Mouse (Mus musculus) adrenal gland, postnatal 25 days (tissue): ENCODE data around the gene Fgfr2. TPM values are rescaled to one million over a fixed set of nuclear protein-coding genes. Genes with fewer than 3 reads are reported as not detected.
"Not testable (repeated sequence)": the region's sequence is repeated elsewhere in the genome, so short reads cannot be mapped to it uniquely, and the experiment has no call there.

Experiments
- DNase-seq: peaks from one replicate; pipeline ENCODE4 v3.0.0; 2021; ENCODE audit warnings: mixed read lengths
- total RNA-seq: library from RNA; stranded (reverse); gene quantifications from 2 replicates; pipeline ENCODE4 v1.2.3, GENCODE M21; 2021

Gene Fgfr2
- total RNA-seq, 1 experiment from 2014 or later = 186 TPM

DNA sequence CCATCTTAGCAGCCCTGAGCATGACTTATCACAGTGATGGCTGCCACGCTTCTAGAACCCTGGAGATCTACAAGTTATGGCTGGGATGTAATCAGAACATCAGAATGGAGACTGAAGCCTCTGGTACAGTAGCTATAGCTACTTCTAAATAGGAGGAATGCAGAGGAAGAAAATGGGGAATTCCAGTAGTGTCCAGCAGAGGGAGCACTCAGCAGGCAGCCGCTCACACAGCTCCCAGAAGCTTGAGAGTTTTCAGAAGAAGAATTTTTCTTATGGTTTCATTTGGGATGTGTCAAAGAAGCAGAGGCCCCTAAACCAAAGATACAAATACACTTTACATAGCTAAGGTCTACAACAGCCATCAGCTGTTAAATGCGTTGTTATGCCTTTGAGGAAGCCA is 2010.7 kb downstream of the Fgfr2 start:
- DNase-seq = peak; percentile 18

GRCm38 (mm10) chr7:131082403-131082802 is 2040.7 kb downstream of the Fgfr2 start:
- DNase-seq = not testable (repeated sequence)

DNA sequence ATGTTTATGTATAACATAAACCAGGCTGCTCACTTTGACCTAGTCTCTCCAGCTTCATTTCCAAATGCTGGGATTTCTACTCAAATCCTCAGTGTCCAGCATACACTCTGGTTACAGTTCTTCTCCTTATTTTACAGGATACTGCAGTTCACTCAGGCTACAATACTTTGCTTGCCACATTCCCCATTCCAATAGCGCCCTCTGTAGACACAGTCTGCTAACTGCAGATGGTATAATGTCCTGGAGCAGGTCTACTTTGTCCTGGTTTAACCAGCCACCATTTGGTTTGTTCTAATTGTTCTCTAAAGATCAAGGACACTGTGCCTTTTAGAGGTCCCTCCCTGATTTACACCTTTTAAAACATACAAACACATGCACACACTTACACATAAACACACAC is 2047.2 kb downstream of the Fgfr2 start:
- DNase-seq = peak; percentile 25

GRCm38 (mm10) chr7:131074098-131074497 is 2049.1 kb downstream of the Fgfr2 start:
- DNase-seq = not testable (repeated sequence)

DNA sequence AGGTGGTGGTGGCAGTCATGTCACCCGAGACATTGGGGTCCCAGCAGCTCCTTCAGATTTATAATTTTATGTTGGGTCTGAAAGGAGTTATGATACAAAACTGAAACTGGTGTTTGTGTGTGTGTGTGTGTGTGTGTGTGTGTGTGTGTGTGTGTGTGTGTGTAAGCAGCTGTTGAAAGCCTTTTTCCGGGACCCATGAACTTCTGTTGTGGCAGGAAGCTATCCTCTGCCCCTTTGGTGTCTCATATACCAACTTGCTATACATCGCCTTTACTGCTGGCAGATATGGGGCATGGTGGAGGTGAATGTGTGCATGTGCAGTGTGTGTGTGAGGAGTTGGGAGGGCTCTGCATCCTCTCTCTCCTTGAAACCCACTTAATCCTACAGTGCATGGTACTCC is 2049.7 kb downstream of the Fgfr2 start:
- DNase-seq = not testable (repeated sequence)

DNA sequence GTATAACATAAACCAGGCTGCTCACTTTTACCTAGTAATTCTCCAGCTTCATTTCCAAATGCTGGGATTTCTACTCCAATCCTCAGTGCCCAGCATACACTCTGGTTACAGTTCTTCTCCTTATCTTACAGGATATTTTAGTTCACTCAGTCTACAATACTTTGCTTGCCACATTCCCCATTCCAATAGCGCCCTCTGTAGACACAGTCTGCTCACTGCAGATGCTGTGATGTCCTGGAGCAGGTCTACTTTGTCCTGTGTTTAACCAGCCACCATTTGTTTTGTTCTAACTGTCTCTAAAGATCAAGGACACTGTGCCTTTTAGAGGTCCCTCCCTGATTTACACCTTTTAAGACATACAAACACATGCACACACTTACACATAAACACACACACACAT is 2055.0 kb downstream of the Fgfr2 start:
- peak; percentile 48 for DNase-seq

- no peak for DNase-seq
Observed at GRCm38 (mm10) chr7:131062541-131062940, 2060.6 kb downstream of the Fgfr2 start.

GRCm38 (mm10) chr7:131059808-131060207 is 2063.3 kb downstream of the Fgfr2 start:
- peak; percentile 18 for DNase-seq

DNA sequence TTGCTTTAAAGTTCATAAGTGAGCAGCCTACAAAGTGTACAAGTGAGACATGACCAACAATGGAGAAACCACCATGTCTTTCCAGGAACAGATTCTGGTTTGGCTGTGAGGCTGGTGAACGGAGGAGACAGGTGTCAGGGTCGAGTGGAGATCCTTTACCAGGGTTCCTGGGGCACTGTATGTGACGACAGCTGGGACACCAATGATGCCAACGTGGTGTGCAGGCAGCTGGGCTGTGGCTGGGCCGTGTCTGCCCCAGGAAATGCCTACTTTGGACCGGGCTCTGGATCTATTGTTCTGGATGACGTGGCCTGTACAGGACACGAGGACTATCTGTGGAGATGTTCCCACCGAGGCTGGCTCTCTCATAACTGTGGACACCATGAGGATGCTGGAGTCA is 2065.2 kb downstream of the Fgfr2 start:
- DNase-seq = not testable (repeated sequence)

DNA sequence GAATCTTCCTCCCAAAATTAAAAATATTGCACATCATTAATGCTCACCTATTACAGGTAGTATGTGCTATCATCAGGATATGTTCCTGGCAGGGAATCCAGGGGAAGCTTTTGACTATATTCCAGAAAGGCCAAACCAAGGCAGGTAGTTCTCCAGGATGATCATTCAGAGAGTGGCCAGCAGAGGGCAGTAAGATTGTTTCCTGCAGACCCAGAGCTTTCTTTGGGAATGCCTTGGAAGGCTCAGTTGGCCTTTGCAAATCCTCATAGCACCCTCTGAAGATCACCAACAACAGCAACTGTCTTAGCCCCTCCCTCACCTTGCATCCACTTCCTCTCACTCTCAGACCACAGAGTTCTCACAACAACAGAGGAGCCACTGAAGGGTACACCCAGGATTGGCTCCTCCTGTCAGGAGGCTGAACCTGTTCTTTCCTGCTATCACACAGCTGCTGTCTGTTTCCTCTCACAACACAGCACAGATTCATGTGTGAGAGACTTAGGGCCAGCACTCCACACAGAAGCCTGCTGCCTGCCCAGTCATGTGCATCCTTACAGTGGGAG is 2068.3 kb downstream of the Fgfr2 start:
- no peak for DNase-seq

GRCm38 (mm10) chr7:131049829-131050228 is 2073.3 kb downstream of the Fgfr2 start:
- not testable (repeated sequence) for DNase-seq

DNA sequence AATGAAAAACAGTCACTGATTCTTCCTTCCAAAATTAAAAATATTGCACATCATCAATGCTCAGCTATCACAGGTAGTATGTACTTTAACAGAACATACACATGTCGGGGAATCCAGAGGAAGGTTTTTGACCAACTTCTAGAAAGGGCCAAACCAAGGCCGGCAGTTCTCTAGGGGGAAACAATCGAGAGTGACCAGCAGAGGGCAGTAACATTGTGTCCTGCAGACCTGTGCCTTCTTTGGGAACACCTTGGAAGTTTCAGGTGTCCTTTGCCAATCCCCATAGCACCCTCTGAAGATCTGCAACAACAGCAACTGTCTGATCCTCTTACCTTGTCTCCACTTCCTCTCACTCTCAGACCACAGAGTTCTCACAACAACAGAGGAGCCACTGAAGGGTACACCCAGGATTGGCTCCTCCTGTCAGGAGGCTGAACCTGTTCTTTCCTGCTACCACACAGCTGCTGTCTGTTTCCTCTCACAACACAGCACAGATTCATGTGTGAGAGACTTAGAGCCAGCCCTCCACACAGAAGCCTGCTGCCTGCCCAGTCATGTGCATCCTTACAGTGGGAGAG is 2077.8 kb downstream of the Fgfr2 start:
- peak; percentile 9 for DNase-seq

DNA sequence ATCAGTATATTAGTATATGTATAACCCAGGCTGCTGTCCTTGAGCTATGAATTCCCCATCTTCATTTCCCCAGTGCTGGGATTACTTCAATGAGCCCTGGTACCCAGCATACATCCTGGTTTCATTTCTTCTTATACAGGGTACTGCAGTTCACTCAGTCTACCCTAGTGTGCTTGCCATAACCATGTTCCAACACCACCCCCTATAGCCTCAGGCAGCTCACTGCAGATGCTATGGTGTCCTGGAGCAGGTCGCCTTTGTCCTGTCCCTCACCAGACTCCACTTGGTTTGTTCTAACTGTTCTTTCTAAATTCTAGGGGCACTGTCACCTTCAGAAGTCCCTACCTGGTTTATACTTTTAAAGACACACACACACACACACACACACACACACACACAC is 2080.5 kb downstream of the Fgfr2 start:
- DNase-seq = no peak

DNA sequence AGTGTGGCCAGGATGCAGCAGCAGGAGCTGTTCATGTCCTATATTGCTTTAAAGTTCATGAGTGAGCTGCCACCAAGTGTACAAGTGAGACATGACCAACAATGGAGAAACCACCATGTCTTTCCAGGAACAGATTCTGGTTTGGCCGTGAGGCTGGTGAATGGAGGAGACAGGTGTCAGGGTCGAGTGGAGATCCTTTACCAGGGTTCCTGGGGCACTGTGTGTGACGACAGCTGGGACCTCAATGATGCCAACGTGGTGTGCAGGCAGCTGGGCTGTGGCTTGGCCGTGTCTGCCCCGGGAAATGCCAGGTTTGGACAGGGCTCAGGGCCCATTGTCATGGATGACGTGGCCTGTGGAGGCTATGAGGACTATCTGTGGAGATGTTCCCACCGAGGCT is 2082.4 kb downstream of the Fgfr2 start:
- DNase-seq = not testable (repeated sequence)

GRCm38 (mm10) chr7:131037083-131037482 is 2086.1 kb downstream of the Fgfr2 start:
- DNase-seq = no peak

DNA sequence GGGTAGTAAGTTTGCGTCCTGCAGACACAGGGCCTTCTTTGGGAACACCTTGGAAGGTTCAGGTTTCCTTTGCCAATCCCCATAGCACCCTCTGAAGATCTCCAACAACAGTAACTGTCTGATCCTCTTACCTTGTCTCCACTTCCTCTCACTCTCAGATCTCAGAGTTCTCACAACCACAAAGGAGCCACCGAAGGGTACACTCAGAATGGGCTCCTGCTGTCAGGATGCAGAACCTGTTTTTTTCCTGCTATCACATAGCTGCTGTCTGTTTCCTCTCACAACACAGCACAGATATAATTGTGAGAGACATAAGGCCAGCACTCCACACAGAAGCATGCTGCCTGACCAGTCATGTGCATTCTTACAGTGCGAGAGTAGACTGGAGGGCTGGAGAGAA is 2086.8 kb downstream of the Fgfr2 start:
- no peak for DNase-seq

DNA sequence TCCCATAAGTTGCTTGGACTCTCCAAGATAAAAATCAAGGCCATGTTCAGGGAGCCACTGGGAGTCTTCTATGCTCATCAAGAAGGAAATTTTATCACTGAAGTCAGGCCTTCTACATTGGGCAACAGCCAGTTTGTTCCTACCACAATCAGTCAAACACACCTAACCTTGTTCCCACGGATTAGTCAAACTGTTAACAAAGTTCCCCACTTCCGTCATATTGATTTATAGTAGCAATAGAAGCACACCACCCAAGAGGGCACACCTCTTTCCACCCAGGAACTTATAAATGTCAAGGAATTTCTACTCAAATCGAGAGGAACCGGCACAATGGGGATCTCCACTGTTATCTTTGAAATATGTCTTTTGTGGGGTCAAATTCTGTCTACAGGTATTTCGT is 2091.4 kb downstream of the Fgfr2 start, which contains the start of gene Dmbt1:
Gene Dmbt1 (plus strand): TSS at position 299 of the 400 bp plus-strand sequence.
- DNase-seq = no peak

DNA sequence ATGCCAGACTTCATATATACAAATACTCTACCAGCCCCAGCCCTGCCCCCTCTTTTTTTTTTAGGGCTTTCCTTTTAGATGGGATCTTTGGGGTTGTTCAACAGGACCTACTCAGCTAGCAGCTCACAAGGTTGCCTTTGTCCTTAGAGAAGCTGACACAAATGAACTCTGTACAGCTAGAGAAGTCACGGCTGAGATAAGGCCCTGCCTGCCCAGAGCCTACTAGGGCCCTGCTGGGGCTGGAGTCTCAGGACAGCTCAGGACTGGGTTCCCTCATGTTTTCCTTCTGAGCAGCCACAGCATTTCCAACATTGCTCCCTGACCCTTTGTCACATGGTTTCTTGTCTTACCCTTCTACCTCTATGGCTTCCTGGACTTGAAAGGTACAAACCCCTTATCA is 2095.6 kb downstream of the Fgfr2 start:
- DNase-seq = no peak

DNA sequence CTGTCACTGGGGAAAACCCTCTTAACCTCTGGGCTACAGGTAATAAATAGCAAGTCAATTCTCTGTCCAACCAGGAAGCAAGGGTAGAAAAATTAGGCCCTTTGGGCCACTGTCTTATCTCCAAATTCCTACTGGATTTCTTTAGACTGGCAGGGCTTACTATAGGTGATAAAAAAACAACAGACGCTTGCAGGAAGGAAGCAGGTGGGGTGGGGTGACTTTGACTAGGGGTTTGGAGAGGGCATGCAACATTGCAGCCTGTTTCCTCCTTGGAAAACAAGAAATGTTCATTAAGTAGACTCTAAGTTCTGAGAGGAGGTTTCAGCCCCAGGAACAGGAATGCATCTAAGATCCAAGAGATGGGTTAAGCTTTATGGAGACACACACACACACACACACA is 2098.3 kb downstream of the Fgfr2 start:
- no peak for DNase-seq

- DNase-seq = no peak
Observed at GRCm38 (mm10) chr7:131019181-131019580, 2104.0 kb downstream of the Fgfr2 start.

DNA sequence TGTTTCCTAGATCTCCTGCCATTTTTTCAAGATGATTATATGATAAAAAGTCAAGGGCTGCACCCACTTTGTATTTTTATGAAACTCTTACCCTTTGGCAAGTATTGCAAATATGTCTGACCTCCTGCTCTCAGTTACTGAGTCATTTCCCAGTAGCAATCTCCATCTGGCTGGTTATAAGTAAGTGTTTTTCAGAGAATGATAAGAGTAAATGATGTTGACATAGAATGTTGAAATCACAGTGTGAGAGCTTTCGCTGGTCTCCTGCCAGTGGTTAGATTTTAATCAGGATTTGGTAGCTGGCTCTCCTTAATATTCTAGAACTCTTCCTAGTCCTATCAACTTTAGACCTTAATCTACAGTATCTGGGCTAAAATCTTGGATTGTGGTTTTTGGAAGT is 2111.2 kb downstream of the Fgfr2 start:
- no peak for DNase-seq

- no peak for DNase-seq
Observed at GRCm38 (mm10) chr7:131009178-131009577, 2114.0 kb downstream of the Fgfr2 start.

DNA sequence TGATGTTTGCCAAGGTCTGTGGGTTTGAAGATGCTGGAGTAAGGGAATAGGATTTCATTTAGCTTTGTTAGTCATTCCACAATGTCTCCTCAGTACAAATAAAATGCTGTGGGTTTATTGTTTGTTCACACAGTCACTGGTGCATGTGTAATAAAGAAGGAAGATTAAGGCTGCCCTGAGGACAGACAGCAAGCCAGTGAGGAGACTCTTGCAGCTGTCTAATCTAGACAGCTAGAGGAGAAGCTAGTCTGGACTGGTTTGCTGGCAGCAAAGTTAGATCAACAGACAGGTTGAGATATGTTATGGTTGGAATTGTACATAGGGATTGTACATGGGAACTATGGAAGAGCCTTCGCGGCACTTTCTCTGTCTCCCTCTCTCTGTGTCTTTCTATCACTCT is 2115.9 kb downstream of the Fgfr2 start:
- DNase-seq = no peak

- DNase-seq = no peak
Observed at GRCm38 (mm10) chr7:131004071-131004470, 2119.1 kb downstream of the Fgfr2 start.
